Mouse (Mus musculus) heart, embryonic 16.5 days (tissue): ENCODE measurements around the gene Slc24a3. TPM values are rescaled to one million over a fixed set of nuclear protein-coding genes. Genes with fewer than 3 reads are reported as not detected.
A peak's percentile ranks its signal among the peaks of the same experiment; 100 is the strongest.

ENCODE experiments used
- ATAC-seq: fragments of 200-750 bp; cut with Nextera tagmentation; replicated peaks from 2 replicates; pipeline ENCODE4 v1.8.0; 2017; ENCODE audit warnings: moderate number of reproducible peaks; ENCODE audit not compliant: insufficient read depth, low FRiP score; ENCODE audit errors: extremely low read depth
- H3K27ac ChIP-seq: fragments of 300-500 bp; sonication (generic); 2 replicates; pipeline ENCODE4 v1.5.1; 2014; ENCODE audit warnings: mild to moderate bottlenecking, low read length, control low read depth, moderate library complexity
- H3K27me3 ChIP-seq: fragments of 300-500 bp; sonication (generic); 2 replicates; pipeline ENCODE4 v1.6.1; 2014; ENCODE audit warnings: low read length, mixed read lengths; ENCODE audit not compliant: control insufficient read depth, insufficient read depth
- H3K36me3 ChIP-seq: fragments of 300-500 bp; sonication (generic); 2 replicates; pipeline ENCODE4 v1.6.1; 2014; ENCODE audit not compliant: control insufficient read depth, insufficient read depth
- H3K4me1 ChIP-seq: fragments of 300-500 bp; sonication (generic); 2 replicates; pipeline ENCODE4 v1.6.1; 2014; ENCODE audit warnings: low read length, mixed read lengths; ENCODE audit not compliant: control insufficient read depth, insufficient read depth
- H3K4me2 ChIP-seq: fragments of 300-500 bp; sonication (generic); 2 replicates; pipeline ENCODE4 v1.6.1; 2014; ENCODE audit warnings: low read depth, mild to moderate bottlenecking, control low read depth, low read length
- H3K4me3 ChIP-seq: fragments of 300-500 bp; sonication (generic); 2 replicates; pipeline ENCODE4 v1.5.1; 2014; ENCODE audit warnings: mild to moderate bottlenecking, control low read depth, low read length
- H3K9ac ChIP-seq: fragments of 300-500 bp; sonication (generic); 2 replicates; pipeline ENCODE4 v1.6.1; 2014; ENCODE audit warnings: low read length, control low read depth
- H3K9me3 ChIP-seq: fragments of 300-500 bp; sonication (generic); replicated peaks from 2 replicates; pipeline ENCODE4 v1.6.1; 2016; ENCODE audit warnings: low read length; ENCODE audit not compliant: control insufficient read depth
- WGBS: fragments of 180-500 bp; shearing (Covaris S2); extraction: QIAGEN DNeasy Blood & Tissue Kit; methylation state at CpG from one replicate; pipeline ENCODE4 v1.1.7; 2014; 5-methylcytosine and 5-hydroxymethylcytosine counted together
- polyA plus RNA-seq: library from polyadenylated mRNA; unstranded; fragments of >200 nt; fragmentation: Nextera tagmentation; extraction: Ambion mirVana; gene quantifications from 2 replicates; pipeline ENCODE4 v1.2.1, GENCODE M21; 2015

The Slc24a3 gene
- polyA plus RNA-seq, 1 experiment from 2014 or later, result 0.83 TPM

- ATAC-seq, result no peak
- Histone ChIP-seq H3K4me3 (no peak overlapping the region), H3K9me3 (no peaks in the 10 kb centered on the region), H3K27me3 (no peaks in the 10 kb centered on the region), H3K27ac (no peak overlapping the region), H3K4me1 (no peaks in the 10 kb centered on the region), H3K4me2 (no peak overlapping the region), H3K36me3 (no peaks in the 10 kb centered on the region), H3K9ac (no peak overlapping the region)
- WGBS, result 85% methylated on average over 21 of the region's 21 CpGs
These were observed 472.9 kb downstream of the Slc24a3 start for GRCm38 (mm10) chr2:145640255-145640984.

GRCm38 (mm10) chr2:145655373-145655960 lies 487.9 kb downstream of the Slc24a3 start:
- Histone ChIP-seq H3K9me3 (0 out of 2 replicates have a peak, but pooled peaks cover 2% of the 10 kb centered on the region), H3K36me3 (no peaks in the 10 kb centered on the region), H3K27me3 (no peaks in the 10 kb centered on the region), H3K4me1 (no peaks in the 10 kb centered on the region), H3K4me2 (no peak overlapping the region), H3K4me3 (no peak overlapping the region), H3K27ac (no peak overlapping the region), H3K9ac (no peak overlapping the region)
- peak; percentile 60; the same call in 1 of the 2 replicates for ATAC-seq
- 24% methylated on average over 12 of the region's 12 CpGs for WGBS

- Histone ChIP-seq H3K27me3 (no peaks in the 10 kb centered on the region), H3K9me3 (0 out of 2 replicates have a peak, but pooled peaks cover 2% of the 10 kb centered on the region), H3K27ac (no peak overlapping the region), H3K9ac (no peak overlapping the region), H3K4me1 (no peaks in the 10 kb centered on the region), H3K36me3 (no peaks in the 10 kb centered on the region), H3K4me2 (no peak overlapping the region), H3K4me3 (no peak overlapping the region)
- 72% methylated on average over 3 of the region's 3 CpGs for WGBS
- ATAC-seq, result no peak
These were observed 488.6 kb downstream of the Slc24a3 start for GRCm38 (mm10) chr2:145656121-145656520.

- no peak overlapping the region for H3K27ac ChIP-seq
- no peaks in the 10 kb centered on the region for H3K4me1 ChIP-seq
- H3K9ac ChIP-seq, result no peak overlapping the region
- H3K36me3 ChIP-seq, result no peaks in the 10 kb centered on the region
- H3K9me3 ChIP-seq, result 0 out of 2 replicates have a peak, but pooled peaks cover 2% of the 10 kb centered on the region
- 28% methylated on average over 1 of the region's 1 CpGs for WGBS
- H3K27me3 ChIP-seq, result no peaks in the 10 kb centered on the region
- H3K4me3 ChIP-seq, result no peak overlapping the region
- no peak for ATAC-seq
- H3K4me2 ChIP-seq, result no peak overlapping the region
These were observed 489.2 kb downstream of the Slc24a3 start for GRCm38 (mm10) chr2:145656716-145657115.

DNA sequence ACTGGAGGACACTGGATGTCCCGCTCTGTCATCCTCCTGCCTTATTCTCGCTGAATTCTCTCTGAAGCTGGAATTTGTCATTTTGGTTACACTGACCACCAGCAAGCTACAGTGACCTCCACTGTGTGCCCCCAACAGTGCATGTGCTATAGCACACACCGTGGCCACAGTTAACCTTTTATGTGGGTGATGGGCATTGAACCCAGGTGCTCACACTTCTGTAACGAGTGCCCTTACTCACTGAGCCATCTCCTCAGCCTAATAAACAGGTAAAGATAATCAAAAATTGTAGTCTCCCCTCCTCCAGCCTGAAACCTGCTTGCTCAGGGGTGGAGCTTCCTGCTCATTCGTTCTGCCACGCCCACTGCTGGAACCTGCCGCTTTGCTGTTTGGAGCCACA lies 493.7 kb downstream of the Slc24a3 start:
- H3K4me3 ChIP-seq, result no peak overlapping the region
- no peaks in the 10 kb centered on the region for H3K36me3 ChIP-seq
- no peak overlapping the region for H3K27ac ChIP-seq
- 67% methylated on average over 6 of the region's 7 CpGs for WGBS
- no peaks in the 10 kb centered on the region for H3K4me1 ChIP-seq
- no peak for ATAC-seq
- H3K27me3 ChIP-seq, result no peaks in the 10 kb centered on the region
- H3K9me3 ChIP-seq, result 0 out of 2 replicates have a peak, but pooled peaks cover 2% of the 10 kb centered on the region
- H3K9ac ChIP-seq, result no peak overlapping the region
- H3K4me2 ChIP-seq, result no peak overlapping the region

DNA sequence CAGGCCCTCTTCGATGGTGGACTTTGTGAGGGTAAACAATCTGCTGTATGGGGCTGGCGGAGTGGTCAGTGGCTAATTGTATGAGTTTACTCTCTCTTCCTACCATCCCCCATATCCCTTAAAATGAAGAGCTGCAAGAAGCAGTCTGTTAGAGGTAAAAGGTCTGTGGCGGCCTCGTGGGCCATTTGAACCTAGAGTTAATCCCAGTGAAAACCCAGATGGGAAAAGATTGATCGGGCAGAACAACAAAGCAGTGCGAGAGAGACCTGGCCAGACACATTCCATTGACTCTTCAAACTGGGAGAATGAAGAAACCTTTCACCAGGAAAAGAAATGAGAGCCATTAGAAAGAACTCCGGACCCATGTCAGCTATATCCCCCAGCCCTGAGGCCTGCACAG lies 496.3 kb downstream of the Slc24a3 start:
- 82% methylated on average over 7 of the region's 7 CpGs for WGBS
- no peaks in the 10 kb centered on the region for H3K36me3 ChIP-seq
- H3K27ac ChIP-seq, result no peak overlapping the region
- H3K4me1 ChIP-seq, result peaks cover 8% of the 10 kb centered on the region; the same call in 1 of the 2 replicates
- no peaks in the 10 kb centered on the region for H3K27me3 ChIP-seq
- no peak overlapping the region for H3K4me3 ChIP-seq
- no peak overlapping the region for H3K9ac ChIP-seq
- H3K9me3 ChIP-seq, result no peaks in the 10 kb centered on the region
- H3K4me2 ChIP-seq, result no peak overlapping the region
- ATAC-seq, result no peak

DNA sequence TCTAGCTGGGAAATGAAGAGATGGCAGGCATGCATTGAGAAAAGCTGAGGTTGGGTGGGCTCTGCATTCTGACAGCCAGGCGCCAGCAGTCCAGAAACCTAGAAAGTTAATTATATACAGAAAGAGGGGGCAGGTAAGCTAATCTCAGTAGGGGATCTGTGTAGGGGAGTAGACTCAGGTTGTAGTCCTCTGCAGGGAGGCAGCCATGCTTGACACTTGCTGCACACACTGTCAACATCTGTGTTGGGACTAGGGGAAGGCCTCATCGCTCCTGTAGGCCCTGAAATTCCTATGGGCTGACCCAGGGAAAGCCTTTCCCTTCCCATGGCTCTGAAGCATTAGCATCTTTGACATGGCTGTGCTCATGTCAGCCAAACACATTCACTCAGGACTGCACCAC lies 496.8 kb downstream of the Slc24a3 start:
- Histone ChIP-seq H3K27ac (no peak overlapping the region), H3K36me3 (no peaks in the 10 kb centered on the region), H3K4me2 (no peak overlapping the region), H3K27me3 (no peaks in the 10 kb centered on the region), H3K4me3 (no peak overlapping the region), H3K9ac (no peak overlapping the region), H3K4me1 (peaks cover 8% of the 10 kb centered on the region; the same call in 1 of the 2 replicates), H3K9me3 (no peaks in the 10 kb centered on the region)
- no peak for ATAC-seq
- WGBS, result 88% methylated on average over 2 of the region's 2 CpGs

GRCm38 (mm10) chr2:145668135-145668534 lies 500.6 kb downstream of the Slc24a3 start:
- Histone ChIP-seq H3K27ac (no peak overlapping the region), H3K27me3 (no peaks in the 10 kb centered on the region), H3K4me1 (peaks cover 14% of the 10 kb centered on the region; the same call in 1 of the 2 replicates), H3K4me2 (no peak overlapping the region), H3K9ac (no peak overlapping the region), H3K36me3 (no peaks in the 10 kb centered on the region), H3K4me3 (no peak overlapping the region), H3K9me3 (no peaks in the 10 kb centered on the region)
- 42% methylated on average over 3 of the region's 4 CpGs for WGBS
- peak; percentile 45; the same call in 1 of the 2 replicates for ATAC-seq

GRCm38 (mm10) chr2:145670131-145670530 lies 502.6 kb downstream of the Slc24a3 start:
- no peaks in the 10 kb centered on the region for H3K36me3 ChIP-seq
- H3K27me3 ChIP-seq, result no peaks in the 10 kb centered on the region
- no peaks in the 10 kb centered on the region for H3K9me3 ChIP-seq
- H3K4me3 ChIP-seq, result no peak overlapping the region
- no peak overlapping the region for H3K4me2 ChIP-seq
- no peak overlapping the region for H3K9ac ChIP-seq
- WGBS, result 43% methylated on average over 4 of the region's 4 CpGs
- peaks cover 23% of the 10 kb centered on the region for H3K4me1 ChIP-seq
- no peak for ATAC-seq
- H3K27ac ChIP-seq, result no peak overlapping the region
